Mouse (Mus musculus): ENCODE measurements around the gene Yrdc. TPM values are rescaled to one million over a fixed set of nuclear protein-coding genes. Genes with fewer than 3 reads are reported as not detected.

Yrdc gene
- total RNA-seq, 2 experiments from 2014 or later: 42.2 to 42.3 TPM

Other genes with a start within 250 kb of the Yrdc start
- not detected for gene 3100002H09Rik, start 239.9 kb upstream of the Yrdc start, total RNA-seq (2021)
- gene Pou3f1, start 193.9 kb upstream of the Yrdc start, total RNA-seq (2021): under 1 TPM; 0.23 to 0.34 TPM
- 10 to 100 TPM; 34.3 to 35.9 TPM for gene Utp11, start 157.1 kb upstream of the Yrdc start, total RNA-seq (2021)
- 10 to 100 TPM; 15.6 to 17.3 TPM for gene Fhl3, start 150.0 kb upstream of the Yrdc start, total RNA-seq (2021)
- gene Sf3a3, start 135.9 kb upstream of the Yrdc start, total RNA-seq (2021): 10 to 100 TPM; 58.4 to 62.7 TPM
- 10 to 100 TPM; 25.2 to 32.0 TPM for gene Inpp5b, start 108.8 kb upstream of the Yrdc start, total RNA-seq (2021)
- 10 to 100 TPM; 25.0 to 27.8 TPM for gene Mtf1, start 48.6 kb upstream of the Yrdc start, total RNA-seq (2021)
- 10 to 100 TPM; 50.8 to 60.1 TPM for gene 1110065P20Rik, start 517 bp downstream of the Yrdc start, total RNA-seq (2021)
- gene Maneal, start 11.5 kb downstream of the Yrdc start, total RNA-seq (2021): 1 to 10 TPM; 7.3 to 7.6 TPM
- 10 to 100 TPM; 10.2 to 11.2 TPM for gene Epha10, start 30.2 kb downstream of the Yrdc start, total RNA-seq (2021)
- gene 9930104L06Rik, start 86.4 kb downstream of the Yrdc start, total RNA-seq (2021): 10 to 100 TPM; 17.8 to 23.3 TPM
- 10 to 100 TPM; 25.6 to 31.5 TPM for gene Cdca8, start 88.6 kb downstream of the Yrdc start, total RNA-seq (2021)
- 1 to 10 TPM; 6.7 to 9.7 TPM for gene Rspo1, start 135.8 kb downstream of the Yrdc start, total RNA-seq (2021)
- gene Gnl2, start 165.9 kb downstream of the Yrdc start, total RNA-seq (2021): 10 to 100 TPM; 79.6 to 81.6 TPM
- gene Dnali1, start 215.0 kb downstream of the Yrdc start, total RNA-seq (2021): not detected
- 10 to 100 TPM; 21.2 to 22.2 TPM for gene Snip1, start 216.0 kb downstream of the Yrdc start, total RNA-seq (2021)
- gene Meaf6, start 234.5 kb downstream of the Yrdc start, total RNA-seq (2021): 10 to 100 TPM; 43.1 to 45.4 TPM

All from adrenal gland, postnatal 4 days (tissue).